Mouse (Mus musculus) limb, embryonic 14.5 days (tissue): ENCODE measurements at regions not wholly inside any gene's neighbourhood (a gene's known extent, or its start where the extent isn't known, plus 50 kb on each side); places are given as distances from the start of the nearest gene placed in this dataset.

ENCODE experiments used
- ATAC-seq: fragments of 200-750 bp; cut with Nextera tagmentation; 2 replicates; pipeline ENCODE4 v1.8.0; 2017; ENCODE audit warnings: low read depth, moderate number of reproducible peaks, moderate TSS enrichment; ENCODE audit not compliant: low FRiP score
- DNase-seq: peaks from one replicate; pipeline ENCODE4 v3.0.0-alpha.2; 2015; ENCODE audit warnings: low spot score
- H3K27ac ChIP-seq: fragments of 300-500 bp; sonication (generic); replicated peaks from 2 replicates; pipeline ENCODE4 v1.5.1; 2014; ENCODE audit warnings: low read depth, mild to moderate bottlenecking, low read length, moderate library complexity, mixed read lengths
- H3K27me3 ChIP-seq: fragments of 300-500 bp; sonication (generic); 2 replicates; pipeline ENCODE4 v1.6.1; 2014; ENCODE audit warnings: low read length, mixed read lengths; ENCODE audit not compliant: control insufficient read depth, insufficient read depth
- H3K36me3 ChIP-seq: fragments of 300-500 bp; sonication (generic); 2 replicates; pipeline ENCODE4 v1.6.1; 2014; ENCODE audit warnings: mild to moderate bottlenecking, low read length, moderate library complexity, mixed read lengths; ENCODE audit not compliant: control insufficient read depth, insufficient read depth
- H3K4me1 ChIP-seq: fragments of 300-500 bp; sonication (generic); 2 replicates; pipeline ENCODE4 v1.6.1; 2014; ENCODE audit warnings: antibody characterized with exemption, low read length, mixed read lengths; ENCODE audit not compliant: control insufficient read depth, insufficient read depth
- H3K4me2 ChIP-seq: fragments of 300-500 bp; sonication (generic); replicated peaks from 2 replicates; pipeline ENCODE4 v1.6.1; 2014; ENCODE audit warnings: low read depth, mild to moderate bottlenecking, low read length, moderate library complexity; ENCODE audit not compliant: severe bottlenecking
- H3K4me3 ChIP-seq: fragments of 300-500 bp; sonication (generic); replicated peaks from 2 replicates; pipeline ENCODE4 v1.5.1; 2014; ENCODE audit warnings: low read length
- H3K9ac ChIP-seq: fragments of 300-500 bp; sonication (generic); 2 replicates; pipeline ENCODE4 v1.6.1; 2014; ENCODE audit warnings: mild to moderate bottlenecking, low read depth, low read length, moderate library complexity; ENCODE audit not compliant: severe bottlenecking
- H3K9me3 ChIP-seq: fragments of 300-500 bp; sonication (generic); 2 replicates; pipeline ENCODE4 v1.6.1; 2016; ENCODE audit warnings: low read length; ENCODE audit not compliant: control insufficient read depth
- POLR2A ChIP-seq: fragments of 200-500 bp; IDR thresholded peaks from 2 replicates; pipeline ENCODE4 v1.8.0; 2012; ENCODE audit warnings: inconsistent platforms, mild to moderate bottlenecking, moderate library complexity, borderline replicate concordance; ENCODE audit not compliant: insufficient read depth, insufficient read length; ENCODE audit errors: extremely low read depth
- WGBS: fragments of 180-500 bp; shearing (Covaris S2); extraction: QIAGEN DNeasy Blood & Tissue Kit; methylation state at CpG from one replicate; pipeline ENCODE4 v1.1.7; 2014; 5-methylcytosine and 5-hydroxymethylcytosine counted together

DNA sequence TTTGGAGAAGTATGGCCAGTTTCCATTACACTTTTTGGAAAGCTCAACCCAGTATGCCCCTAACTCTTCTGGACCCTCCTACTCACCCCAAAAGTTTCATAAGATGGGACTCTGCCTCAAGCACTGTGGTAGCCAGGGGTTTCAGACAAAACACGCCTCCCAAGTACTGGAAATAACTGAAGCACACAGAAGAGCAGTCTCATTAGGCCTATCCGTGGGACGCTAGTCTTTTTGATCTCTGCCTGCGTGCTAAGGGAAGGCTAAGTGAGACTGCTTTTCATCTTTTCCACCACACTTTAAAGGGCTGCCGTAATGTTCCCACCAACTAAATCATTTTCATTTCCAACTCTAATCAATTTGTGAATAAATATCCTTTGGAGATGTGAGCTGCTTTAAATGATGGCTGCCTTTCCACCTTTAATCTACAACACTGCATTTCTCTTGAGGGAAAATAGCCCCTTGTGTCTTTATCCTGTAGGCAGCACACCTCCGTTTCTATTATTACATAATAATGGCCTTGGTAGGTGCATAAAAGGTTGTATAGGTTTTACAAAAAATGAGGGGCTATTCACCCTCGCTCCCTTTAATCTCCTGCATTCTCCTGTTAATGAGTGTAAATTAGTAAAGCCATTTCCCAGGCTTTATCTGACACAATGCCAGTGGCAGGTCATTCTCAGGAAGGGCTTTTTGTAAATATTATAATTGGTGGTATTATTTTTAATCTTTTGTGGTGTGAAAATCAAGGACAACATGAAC lies 65.5 kb upstream of the Cldn18 start:
- H3K9ac ChIP-seq, result no peak overlapping the region
- no peaks in the 10 kb centered on the region for H3K4me1 ChIP-seq
- WGBS, result 33% methylated on average over 7 of the region's 7 CpGs
- no peak overlapping the region for H3K4me2 ChIP-seq
- H3K4me3 ChIP-seq, result no peak overlapping the region
- ATAC-seq, result no peak
- TF ChIP-seq POLR2A, result no peak
- H3K36me3 ChIP-seq, result no peaks in the 10 kb centered on the region
- H3K27me3 ChIP-seq, result no peaks in the 10 kb centered on the region
- no peak overlapping the region for H3K27ac ChIP-seq
- DNase-seq, result no peak
- no peaks in the 10 kb centered on the region for H3K9me3 ChIP-seq

DNA sequence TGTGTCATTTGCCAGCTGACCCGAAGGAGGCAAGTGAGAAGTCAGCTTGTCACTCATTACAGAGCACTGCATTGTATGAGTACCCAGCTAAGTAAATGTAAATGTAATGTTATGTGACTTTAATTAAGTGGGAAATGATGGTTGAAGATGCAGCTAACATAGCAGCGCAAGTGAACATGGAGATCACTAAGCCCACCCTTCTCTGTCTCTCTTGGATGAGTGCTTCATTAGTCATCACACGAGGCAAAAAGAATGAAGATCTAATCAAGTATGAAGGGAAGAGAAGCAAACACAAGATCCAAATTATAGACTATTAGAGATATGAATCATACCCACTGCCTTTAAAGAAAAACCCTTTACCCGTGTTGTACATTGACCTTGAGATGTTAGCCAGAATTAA lies 61.8 kb upstream of the Cldn18 start:
- DNase-seq (no peak), ATAC-seq (no peak)
- Histone ChIP-seq H3K4me3 (no peak overlapping the region), H3K4me2 (no peak overlapping the region), H3K27ac (no peak overlapping the region), H3K27me3 (no peaks in the 10 kb centered on the region), H3K4me1 (no peaks in the 10 kb centered on the region), H3K36me3 (no peaks in the 10 kb centered on the region), H3K9ac (no peak overlapping the region), H3K9me3 (no peaks in the 10 kb centered on the region)
- no peak for TF ChIP-seq POLR2A
- WGBS, result 79% methylated on average over 4 of the region's 4 CpGs

DNA sequence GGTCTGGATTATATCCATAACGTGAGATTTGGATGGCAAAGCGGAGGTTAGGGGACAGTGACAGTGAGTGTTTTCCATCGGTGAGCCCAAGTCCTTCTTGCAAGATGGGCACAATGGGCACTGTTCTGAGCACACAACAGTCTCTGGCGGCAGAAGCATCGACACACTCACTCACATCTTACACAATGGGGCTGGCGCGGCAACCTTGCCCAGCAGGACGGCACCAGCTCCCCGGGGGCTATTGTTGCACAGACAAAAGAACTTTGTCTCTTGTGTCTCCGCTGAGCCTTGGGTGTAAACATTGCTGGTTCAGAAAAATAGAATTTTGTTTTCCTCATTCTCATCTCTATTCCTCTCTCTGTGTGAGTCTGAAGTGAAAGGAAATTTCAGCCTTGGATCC lies 53.6 kb upstream of the Cldn18 start:
- ATAC-seq (no peak), DNase-seq (no peak)
- H3K4me2 ChIP-seq, result no peak overlapping the region
- no peak overlapping the region for H3K4me3 ChIP-seq
- 31% methylated on average over 10 of the region's 10 CpGs for WGBS
- no peak for TF ChIP-seq POLR2A
- no peak overlapping the region for H3K9ac ChIP-seq
- H3K36me3 ChIP-seq, result no peaks in the 10 kb centered on the region
- no peaks in the 10 kb centered on the region for H3K9me3 ChIP-seq
- no peaks in the 10 kb centered on the region for H3K4me1 ChIP-seq
- no peak overlapping the region for H3K27ac ChIP-seq
- H3K27me3 ChIP-seq, result no peaks in the 10 kb centered on the region
